Mouse (Mus musculus) adrenal gland, postnatal 36 days (tissue): ENCODE measurements around the gene Nav2. TPM values are rescaled to one million over a fixed set of nuclear protein-coding genes. Genes with fewer than 3 reads are reported as not detected.

Experiments
- DNase-seq, 2 experiments: peaks; one replicate each; pipeline ENCODE4 v3.0.0; 2021; ENCODE audit warnings: mixed read lengths in 1 of 2
- total RNA-seq, 2 experiments: library from RNA; stranded (reverse); gene quantifications; 2 replicates each; pipeline ENCODE4 v1.2.3; 2021

Nav2 gene
- total RNA-seq, 2 experiments from 2014 or later, result 6.4 to 8.7 TPM

DNA sequence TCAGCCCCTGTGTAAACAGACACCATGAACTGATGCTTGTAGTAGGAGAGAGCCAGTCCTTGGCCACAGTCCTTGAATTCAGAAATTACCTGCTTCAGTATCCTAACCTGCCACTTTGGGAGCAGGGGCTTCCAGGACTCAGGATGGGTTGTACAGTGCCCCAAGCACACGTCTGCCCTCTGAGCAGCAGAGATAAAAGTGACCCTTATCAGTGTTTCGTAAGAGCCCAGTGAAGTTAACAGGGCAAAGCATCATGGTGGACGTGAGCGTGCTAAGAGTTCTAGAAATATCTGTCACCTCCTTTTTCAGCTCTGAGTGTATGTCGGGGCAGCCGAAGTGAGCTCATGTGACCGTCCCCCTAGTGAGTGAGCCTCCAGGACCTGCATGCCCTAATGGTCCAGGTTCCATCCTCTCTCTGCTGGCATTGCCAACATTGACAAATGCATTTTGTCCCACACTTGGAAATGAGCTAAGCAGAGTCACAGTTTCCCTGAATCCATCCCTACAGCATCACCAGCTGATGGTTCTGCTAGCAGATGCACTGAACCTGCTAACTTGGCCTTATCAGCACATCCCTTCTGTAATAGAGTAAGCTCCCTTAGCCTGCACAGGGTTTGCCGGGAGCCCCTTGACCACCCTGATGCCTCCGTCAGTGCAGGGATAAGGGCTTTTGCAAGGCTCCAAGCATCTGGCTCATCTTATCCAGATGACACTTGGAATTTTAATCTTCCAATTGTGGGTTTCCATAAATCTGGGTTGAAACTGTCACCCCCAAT lies 418.6 kb downstream of the Nav2 start:
- DNase-seq, result no peak

DNA sequence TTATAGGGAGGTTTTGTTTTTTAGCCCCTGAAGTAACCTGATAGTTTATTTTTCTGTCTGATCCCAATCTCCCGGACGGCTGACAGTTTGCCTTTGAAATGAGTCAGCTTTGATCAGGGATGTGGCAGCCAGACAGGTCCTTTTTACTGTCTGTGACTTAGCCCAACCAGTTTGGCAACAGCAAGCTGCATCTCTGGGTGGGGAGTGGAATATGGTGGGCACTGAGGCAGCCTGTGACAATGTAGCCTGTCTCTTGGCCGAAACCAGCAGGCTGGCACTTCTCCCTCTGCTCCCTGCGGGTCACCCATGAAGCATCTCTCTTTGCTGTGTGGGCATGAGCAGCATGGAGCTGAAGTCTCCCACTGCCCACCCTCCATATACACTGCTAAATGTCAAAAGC lies 421.7 kb downstream of the Nav2 start:
- no peak for DNase-seq

DNA sequence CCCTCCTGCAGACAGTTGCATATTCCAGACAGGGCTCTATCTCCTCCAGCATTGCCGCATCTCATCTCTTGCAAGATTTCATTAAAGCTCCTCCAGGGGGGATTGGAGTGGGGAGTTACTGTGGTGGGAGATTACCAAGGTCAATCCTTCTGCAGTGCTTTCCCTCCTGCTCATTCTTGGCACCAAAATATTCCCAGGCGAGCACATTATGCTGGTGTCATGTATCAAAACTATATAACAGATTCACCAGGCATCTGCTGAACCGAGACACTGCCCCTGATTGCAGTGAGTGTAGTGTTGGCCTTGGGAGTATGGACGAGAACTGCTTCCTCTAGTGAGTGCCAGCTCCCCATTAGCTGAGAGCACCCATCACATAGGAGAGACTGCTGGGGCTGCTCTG lies 423.4 kb downstream of the Nav2 start:
- DNase-seq, result no peak

DNA sequence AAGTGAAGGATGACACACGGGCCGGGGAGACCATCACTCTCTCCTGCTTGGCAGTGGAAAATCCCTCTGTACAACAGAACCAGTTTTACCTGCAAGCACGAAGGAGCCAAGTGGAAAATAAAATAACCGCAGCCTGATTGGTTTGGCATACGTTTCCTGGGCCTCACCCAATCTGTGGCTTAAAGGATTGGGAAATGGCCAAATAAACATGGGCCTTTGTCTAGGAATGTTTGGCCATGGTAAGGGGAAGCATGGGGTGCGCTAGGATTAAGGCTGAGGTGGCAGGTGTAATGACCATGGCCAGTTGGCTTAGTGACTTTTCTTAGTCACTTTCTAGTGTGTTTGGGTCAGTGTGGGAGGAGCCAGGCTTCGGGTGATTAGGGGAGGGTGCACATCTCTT lies 424.1 kb downstream of the Nav2 start:
- no peak for DNase-seq

DNA sequence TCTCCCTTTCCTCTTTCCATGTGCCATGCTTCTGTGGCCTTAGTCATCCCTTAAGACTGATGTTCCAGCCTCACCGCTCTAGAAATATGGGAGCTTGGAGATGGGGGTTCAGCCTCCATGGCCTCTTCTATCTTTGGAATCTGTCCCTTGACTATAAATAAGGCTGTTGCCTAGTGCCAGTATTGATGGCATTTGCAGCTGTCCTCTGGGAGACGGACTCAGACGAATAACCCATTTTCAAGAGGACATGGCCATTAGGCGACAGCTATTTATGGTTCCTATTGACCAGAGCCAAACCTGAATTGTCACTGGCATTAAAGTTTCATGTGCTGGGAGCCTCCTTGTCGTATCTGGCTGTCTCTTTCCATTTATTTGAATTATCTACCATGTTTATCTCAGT lies 425.6 kb downstream of the Nav2 start:
- no peak for DNase-seq

DNA sequence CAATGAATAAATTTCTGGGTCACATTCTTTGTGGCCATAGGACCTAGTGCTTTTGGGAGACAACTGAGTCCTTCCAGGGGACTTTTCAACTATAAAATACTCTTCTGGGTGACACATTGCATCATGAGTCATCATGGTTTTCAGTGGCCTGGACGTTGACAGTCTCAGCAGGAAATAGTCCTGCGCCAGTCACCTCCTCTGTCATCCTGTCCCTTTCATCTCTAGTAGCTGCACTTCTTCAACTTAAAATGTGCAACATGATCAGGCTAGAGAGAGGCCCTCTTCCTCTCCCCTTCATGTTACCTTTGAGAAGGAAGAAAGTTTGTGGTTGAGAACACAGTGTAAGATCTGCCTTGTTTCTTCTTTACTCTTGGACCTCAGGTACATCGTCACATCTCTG lies 426.5 kb downstream of the Nav2 start:
- DNase-seq, result no peak

DNA sequence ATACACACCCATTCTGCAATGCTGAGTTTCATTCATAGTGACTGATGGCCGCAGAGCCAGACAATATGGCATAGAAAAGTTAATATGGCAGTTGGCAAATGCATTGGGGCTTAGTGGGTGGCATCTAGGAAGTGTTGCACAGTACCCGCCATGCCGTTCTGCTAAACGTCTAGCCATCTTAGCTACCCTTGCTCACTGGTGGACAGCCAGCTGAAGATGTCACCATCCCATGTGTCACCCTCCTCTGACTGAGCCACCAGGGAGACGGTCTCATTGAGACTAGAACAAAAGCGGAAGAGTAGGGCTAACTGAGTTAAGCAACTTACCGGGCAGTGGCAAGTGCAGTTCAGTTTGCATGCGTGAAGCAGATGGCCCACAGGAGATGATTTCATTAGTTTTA lies 428.2 kb downstream of the Nav2 start:
- no peak for DNase-seq

DNA sequence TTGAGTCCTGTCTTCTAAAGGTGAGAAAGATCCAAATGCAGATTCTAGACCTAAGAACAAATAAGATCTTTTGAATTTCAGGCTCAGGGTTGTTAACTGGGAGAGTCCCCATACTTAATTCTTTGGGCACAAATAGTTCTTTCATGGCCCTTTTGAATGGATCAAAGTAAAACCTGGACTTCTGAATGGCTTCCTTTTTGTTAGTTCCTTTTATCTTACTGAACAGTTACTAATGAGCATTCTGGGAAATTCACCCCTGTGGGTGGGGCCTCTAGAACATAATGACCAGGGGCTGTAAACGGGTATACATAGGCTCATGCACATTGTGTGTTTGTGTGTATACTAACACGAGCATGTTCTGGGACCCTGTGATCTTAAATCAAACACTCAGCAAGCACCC lies 429.2 kb downstream of the Nav2 start:
- DNase-seq, result no peak

DNA sequence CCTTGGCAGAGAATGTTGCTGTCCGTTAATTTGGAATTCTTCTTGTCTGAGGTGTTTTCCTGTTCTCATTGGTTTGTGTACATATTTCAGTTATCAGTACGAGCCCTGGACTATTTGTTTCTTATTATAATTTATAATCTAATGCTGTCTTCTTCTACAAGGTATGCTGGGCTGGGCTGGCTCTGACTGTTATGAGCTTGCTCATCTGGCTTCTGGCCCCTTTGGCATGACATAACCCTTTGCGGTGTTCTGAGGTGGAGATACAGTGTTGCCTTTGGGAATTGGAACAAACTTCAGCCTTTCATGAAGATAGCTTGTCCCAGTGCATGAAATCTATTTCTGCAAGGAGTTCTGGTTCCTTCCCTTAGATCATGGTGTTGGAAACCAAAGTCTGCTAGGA lies 431.4 kb downstream of the Nav2 start:
- DNase-seq, result no peak

DNA sequence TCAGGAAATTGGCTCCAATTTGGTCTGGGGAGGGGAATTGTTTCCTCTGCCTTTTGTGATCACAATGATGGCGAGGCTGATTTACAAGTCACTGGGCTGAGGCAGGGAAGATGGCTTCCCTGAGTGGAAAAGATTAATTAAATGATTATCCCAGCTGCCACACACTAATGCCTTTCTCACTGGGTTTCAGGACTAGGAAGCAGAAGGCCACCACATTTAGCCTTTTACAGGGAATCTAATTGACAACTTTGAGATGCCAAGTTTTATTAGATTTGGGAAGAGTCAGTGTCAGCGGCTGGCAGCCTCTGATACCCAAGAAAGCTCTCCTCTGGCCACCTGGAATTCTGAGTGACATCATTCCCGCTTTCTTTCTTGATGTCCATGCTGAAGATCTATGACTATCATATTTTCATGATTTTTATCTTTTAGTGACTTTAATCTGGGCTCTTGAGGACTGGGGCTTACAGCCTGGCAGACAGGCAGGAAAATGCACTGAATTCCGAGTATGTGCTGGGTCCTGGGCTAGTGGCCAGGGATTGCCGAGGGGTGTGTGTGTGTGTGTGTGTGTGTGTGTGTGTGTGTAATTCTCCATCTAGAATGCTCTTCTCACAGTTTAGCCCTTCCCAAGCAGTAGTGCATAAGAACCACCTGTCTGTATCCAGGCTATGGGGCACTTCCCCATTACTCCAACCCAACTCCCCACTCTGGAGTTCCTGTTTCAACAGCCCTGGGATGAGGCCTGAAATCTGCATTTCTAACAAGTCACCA lies 432.8 kb downstream of the Nav2 start:
- DNase-seq, result no peak

DNA sequence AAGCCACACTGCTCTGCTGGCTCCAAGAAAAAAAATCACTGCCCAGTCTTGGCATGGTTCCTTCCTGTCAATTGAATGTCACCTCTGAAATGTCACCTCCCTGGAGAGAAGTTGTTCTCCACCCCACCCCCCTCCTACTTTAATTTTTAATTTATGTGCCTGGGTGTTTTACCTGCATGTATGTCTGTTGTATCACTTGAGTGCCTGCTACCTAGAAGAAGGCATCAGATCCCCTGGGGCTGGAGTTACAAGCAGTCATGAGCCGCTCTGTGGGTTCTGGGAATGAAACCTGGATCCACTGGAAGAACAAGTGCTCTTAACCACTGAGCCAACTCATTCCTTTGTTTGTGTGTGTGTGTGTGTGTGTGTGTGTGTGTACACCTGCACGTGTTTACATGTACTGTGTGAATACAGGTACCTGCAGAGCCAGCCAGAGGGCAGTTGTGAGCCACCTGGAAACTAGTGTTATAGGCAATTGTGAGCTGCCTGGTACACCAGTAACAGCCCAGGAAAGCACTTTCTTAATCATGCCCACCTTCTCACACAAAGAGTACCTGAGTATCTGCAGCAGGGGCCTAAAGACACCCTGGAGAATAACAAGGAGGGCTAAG lies 433.5 kb downstream of the Nav2 start:
- no peak for DNase-seq

DNA sequence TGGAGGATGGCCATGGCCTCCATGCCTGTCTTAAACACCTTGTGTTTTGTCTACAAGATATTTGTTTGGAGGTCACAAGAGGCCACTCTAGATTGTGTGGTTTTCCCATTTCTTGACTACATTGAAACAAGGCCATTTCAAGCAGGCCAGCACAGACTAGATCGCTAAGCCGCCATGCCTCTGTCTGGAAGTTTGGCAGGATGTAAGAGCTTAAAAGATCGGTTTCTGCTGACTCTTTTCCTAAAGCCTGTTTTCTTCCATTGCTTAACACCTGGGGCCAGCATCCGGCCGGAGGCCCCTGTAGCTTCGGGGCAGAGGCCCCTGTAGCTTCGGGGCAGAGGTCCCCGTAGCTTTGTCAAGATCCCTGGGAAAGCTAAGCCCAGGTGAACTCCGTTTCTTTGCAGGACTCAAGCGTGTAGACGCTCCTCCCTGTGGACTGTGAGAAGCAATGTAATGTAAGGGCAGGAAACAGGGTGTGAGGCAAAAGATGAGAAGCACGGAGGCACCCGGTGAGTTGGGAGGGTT lies 434.1 kb downstream of the Nav2 start:
- no peak for DNase-seq

DNA sequence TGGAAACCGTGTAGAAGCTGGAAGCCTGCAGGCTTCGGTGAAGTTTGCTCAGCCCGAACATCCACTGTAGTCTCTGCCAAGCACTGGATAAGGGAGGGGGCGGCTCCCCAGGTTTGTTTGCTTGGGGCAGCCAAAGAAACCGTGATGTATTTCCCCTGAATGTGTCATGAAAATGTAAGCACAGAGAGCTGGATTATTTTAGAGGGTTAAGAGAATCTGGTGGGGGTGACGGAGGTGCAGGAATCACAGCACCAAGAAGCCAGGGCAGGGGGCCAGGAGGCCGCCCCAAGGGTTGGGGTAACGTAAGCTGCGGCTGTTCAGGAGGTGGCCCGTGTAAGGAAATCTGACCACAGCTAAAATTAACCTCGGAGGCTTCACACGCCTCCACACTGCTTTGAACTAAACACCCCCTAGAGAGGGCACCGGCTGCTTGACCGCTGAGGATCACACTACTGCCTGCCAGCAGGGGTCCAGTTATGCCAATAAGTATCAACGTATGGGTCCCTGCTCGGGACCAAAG lies 434.6 kb downstream of the Nav2 start:
- DNase-seq, result no peak

DNA sequence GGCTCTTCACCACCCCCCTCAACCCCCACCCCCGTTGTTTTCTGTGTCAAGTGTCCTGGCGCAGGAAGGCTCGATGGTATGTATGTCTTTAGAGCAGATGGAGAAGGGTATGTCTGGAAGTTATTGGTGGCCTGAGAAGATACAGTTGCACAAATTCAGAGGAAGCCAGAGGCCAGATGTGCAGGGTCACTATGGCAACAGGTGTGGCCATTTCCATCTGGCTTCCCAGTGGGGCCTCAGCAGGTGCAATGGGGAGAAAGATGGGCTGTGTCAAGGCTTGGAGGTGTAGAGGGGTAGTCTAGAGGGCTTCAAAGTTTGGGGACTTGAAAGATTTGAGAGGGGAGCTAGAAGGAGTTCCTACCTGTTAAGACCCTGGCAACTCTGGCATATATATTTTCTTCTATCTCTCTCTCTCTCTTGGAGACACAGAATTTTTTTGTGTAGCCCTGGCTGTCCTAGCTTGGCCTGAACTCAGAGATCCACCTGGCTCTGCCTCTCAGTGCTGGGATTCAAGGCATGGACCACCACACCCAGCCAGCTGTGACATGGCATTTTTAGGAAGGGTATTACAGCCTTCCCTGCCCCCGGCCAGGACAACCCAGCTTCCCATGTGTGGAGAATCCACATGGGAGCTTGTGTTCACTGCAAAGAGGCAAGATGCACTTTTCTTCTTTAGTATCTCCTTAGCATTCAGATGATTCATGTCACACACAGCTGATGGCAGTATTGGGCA lies 435.4 kb downstream of the Nav2 start:
- DNase-seq, result no peak

DNA sequence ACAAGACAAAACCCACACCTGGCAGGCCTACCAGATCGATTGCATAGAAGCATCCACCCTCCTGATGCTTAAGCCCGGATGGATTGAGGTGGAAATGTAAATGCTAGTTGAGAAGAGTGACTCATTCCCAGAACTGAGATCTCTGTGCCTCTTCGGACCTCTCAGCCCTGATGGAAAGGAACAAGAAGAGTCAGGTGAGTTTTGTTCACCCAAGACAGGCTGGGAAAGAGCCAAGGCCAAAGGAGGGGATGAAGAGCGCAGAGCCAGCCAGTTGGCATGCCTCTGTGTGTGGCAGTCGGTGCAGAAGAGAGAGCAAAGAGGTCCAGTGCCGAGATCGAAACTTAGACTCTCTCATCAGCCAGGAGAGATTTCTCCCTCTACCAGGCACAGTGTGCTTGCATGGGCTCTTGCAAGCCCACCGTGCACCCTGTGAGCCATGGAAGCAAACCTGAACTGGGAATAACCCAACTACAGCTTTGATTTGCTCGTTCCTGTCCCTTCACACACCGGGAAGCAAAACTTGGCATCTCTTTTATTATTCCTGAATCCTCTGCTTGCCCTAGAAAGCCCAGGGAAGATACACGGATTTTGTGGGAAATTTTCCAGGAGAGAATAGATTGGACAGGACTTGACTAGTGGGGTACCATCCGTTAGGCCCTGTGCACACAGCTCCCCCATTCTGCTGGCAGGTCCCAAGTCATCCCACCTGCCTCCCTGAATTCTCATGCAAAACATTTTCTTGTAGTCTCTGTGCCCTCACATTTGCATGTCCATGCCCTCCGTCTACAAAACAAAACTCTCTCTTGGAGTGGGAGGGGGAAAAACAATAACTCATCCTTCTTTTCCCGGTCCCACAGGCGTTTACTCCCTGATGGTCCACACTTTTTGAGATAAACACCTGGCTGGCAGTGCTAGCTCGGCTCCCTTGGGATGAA lies 439.1 kb downstream of the Nav2 start:
- DNase-seq, result no peak

DNA sequence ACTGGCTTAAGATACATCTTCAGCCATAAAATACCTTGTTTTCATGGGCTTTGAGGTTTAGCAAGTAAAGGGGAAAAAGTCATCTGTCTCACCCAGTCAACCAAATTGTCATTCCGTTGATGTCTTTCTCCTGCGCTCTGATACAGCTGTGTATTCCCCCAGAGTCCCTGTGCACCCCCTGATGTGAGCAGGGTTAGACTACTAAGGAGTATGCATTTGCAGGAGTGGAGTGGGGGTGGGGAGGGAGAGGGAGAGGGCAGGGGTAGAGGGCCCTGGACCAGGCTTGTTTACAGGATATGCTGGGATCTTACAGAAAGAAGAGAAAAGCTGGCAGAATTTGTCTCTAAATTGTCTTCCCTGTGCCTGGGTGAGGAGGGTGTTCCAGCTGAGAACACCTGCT lies 440.1 kb downstream of the Nav2 start:
- no peak for DNase-seq

DNA sequence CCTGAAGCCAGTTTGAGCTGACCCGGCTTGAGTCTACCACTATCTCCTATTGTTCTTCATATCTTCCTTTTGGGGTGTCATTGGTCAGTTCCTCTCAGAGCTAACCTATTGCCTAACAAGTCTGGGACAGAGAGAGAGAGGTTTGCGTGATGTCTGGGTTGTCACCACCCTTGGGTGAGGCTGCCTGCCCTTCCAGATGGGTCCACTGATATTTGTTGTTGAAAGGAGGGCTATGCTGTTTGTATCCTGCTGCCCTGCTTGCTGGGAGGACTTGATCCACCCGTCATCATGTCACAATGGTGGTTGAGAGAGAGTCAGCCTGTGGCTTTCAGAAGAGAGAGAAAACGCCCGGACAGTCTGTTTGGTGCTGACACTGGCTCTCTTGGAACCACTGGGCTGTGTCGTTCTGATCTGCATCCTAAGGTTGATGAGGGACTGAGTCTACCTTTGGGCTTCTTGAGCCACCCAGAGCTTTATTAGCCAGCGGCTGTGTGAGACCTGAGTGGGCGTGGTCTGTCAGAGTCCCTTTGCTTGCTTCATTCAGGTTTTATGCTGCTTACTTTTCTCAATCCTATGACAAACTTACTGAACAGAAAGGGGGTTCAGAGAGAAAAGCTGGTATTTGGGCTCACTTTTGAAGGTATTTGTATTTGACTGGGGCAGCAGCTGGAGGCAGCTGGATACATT lies 441.9 kb downstream of the Nav2 start:
- no peak for DNase-seq

DNA sequence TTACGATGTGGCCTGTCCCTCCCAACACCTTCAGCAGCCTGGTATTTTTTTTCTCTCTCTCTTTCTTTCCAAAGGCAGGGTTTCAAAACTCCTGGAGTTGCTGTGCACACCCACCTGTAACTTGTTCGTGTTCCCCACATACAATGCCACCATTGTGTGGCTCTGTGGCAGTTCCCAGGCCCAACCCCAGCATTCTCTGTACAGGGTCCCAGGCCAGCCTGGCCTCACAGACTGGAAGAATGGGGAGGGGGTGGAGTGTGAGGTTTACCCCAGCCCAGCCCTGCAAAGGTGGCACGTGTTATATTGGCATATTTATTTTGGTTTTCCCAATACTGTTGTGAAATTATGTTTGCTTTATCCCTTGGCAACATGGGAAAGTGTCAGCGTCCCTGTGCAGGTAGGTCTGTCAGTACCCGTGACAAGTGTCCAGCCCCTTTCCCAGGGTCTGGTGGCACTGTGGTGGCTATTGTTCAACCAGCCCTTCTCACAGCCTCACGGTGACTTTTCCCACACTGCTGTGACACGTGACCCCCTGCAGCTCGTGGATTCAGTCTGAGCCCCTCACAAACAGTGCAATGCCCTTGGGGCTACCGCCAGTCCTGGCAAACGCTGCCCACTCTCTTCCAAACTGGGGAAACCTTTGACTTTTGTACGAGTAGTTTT lies 443.2 kb downstream of the Nav2 start:
- no peak for DNase-seq

DNA sequence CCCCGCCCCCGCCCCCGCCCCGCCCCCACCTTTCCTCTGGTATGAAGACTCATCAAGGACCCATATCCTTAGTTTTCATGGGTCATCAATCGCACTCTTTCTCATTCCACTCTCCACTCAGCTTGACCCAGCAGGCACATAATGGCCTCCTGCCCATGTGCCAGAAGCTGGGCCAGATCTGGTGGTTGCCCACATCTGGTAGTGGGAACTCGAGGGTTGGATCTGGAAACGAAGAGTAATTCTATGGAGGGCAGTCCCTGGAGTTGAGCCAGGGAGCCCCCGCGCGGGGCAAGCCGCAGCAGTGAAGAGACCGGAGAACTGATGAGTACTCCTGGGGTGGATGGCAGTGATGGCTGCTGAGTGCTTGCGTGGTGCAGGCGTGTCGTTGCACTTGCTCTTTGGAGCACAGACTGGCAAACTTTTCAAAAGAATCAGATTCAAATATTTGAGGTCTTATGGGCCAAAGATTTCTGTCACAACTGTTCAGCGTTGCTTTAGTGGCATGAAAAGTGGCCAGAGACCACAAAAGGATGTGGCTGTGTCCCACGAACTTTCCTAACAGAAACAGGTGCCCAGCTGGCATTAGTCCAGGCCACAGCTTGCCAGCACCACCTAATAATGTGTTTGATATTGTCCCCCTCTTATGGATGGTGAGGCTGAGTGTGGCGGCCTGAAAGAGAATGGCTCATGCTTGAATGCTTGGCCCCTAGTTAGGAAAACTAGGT lies 449.1 kb downstream of the Nav2 start:
- DNase-seq, result no peak
